Comparison of ENCODE assay signal across 21 mouse cellular contexts in genomic region chr6:78280541-78280940, GRCm38 (mm10).
DNase-seq lines count a peak whose midpoint lies in the region; ATAC-seq and TF ChIP-seq lines count a peak whose summit lies in the region.
"Had no signal": no experiment of that assay in that cellular context is flagged by ENCODE, and none has a peak within 500 bp of the region (broad histone marks: within the 10 kb centered on the region; RNA-seq: fewer than 3 reads in every experiment).

No protein-coding gene starts in this region.

- TF ChIP-seq CTCF in layer of hippocampus, adult 2 months (conservative IDR thresholded peaks at IDR 0.05): no peak
- TF ChIP-seq CTCF in left cerebral cortex, adult 2 months (IDR thresholded peaks at IDR 0.05): no peak

- DNase-seq in layer of hippocampus, adult 2 months (ENCODE audit: low spot score in 2 of 2): peak; percentile 40 to 64
- no peak for DNase-seq in layer of hippocampus, postnatal 10 days (ENCODE audit: low spot score in 2 of 2)
- peak; percentile 7 to 13 for DNase-seq in frontal cortex, postnatal 14 days (ENCODE audit: low spot score in 2 of 2)
- peak; percentile 24 to 29 for DNase-seq in left cerebral cortex, adult 2 months (ENCODE audit: extremely low spot score in 1 of 2, low spot score in 2 of 2)
- DNase-seq in right cerebral cortex, postnatal 36 days (ENCODE audit: low spot score in 2 of 2): peak; percentile 32 to 50
- no peak for DNase-seq in adrenal gland, adult 18-20 months (ENCODE audit: low spot score in 2 of 2)
- no peak for DNase-seq in gastrocnemius, adult 8-10 months (ENCODE audit: low spot score in 2 of 2)
- DNase-seq: adrenal gland, postnatal 36 days; cerebellum, postnatal 14 days; embryo, embryonic 11 days; gastrocnemius, postnatal 25 days; kidney, adult 9 months; kidney, postnatal 4 days; lung, postnatal 10 days; thymus, adult 18-20 months had no signal

- intact Hi-C loops in left cerebral cortex, adult 2 months (cut with DNase I): loop anchor here (1.0 to 5.0 kb wide), 3 partner anchors 180 to 433 kb away; no protein-coding TSS in a partner anchor

- H3K4me3 ChIP-seq in layer of hippocampus, adult 2 months: no peak overlapping the region
- H3K4me3 ChIP-seq in left cerebral cortex, adult 2 months: no peak overlapping the region
- H3K4me3 ChIP-seq: forebrain, embryonic 15.5 days; limb, embryonic 15.5 days; megakaryocyte, embryonic 14.5 days; neural tube, embryonic 12.5 days had no signal

- no peak overlapping the region for H3K27ac ChIP-seq in layer of hippocampus, adult 2 months
- no peak overlapping the region; the same call in 1 of the 2 replicates for H3K27ac ChIP-seq in left cerebral cortex, adult 2 months
- H3K27ac ChIP-seq: forebrain, embryonic 15.5 days; limb, embryonic 15.5 days; neural tube, embryonic 12.5 days had no signal

- no peak for ATAC-seq in erythroid progenitor cell, adult 5-6 weeks (replicated peaks; ENCODE audit: low FRiP score, poor library complexity, severe bottlenecking)
- ATAC-seq: forebrain, embryonic 15.5 days; inflammation-experienced regulatory T-cells, adult 6 months had no signal

Comparison
In these comparisons a context has a peak if more than half of its experiments do, and no peak if none do; other contexts are left out.
1. DNase-seq: peak in layer of hippocampus, adult 2 months (2 of 2), frontal cortex, postnatal 14 days (2 of 2), left cerebral cortex, adult 2 months (2 of 2) and right cerebral cortex, postnatal 36 days (2 of 2); none in layer of hippocampus, postnatal 10 days (0 of 2), adrenal gland, adult 18-20 months (0 of 2) and gastrocnemius, adult 8-10 months (0 of 2).